Mouse (Mus musculus) heart, embryonic 16.5 days (tissue): ENCODE measurements around the gene E2f1. TPM values are rescaled to one million over a fixed set of nuclear protein-coding genes. Genes with fewer than 3 reads are reported as not detected.

Experiments
- ATAC-seq: fragments of 200-750 bp; cut with Nextera tagmentation; replicated peaks from 2 replicates; pipeline ENCODE4 v1.8.0; 2017; ENCODE audit warnings: moderate number of reproducible peaks; ENCODE audit not compliant: insufficient read depth, low FRiP score; ENCODE audit errors: extremely low read depth
- H3K27ac ChIP-seq: fragments of 300-500 bp; sonication (generic); 2 replicates; pipeline ENCODE4 v1.5.1; 2014; ENCODE audit warnings: mild to moderate bottlenecking, low read length, control low read depth, moderate library complexity
- H3K27me3 ChIP-seq: fragments of 300-500 bp; sonication (generic); 2 replicates; pipeline ENCODE4 v1.6.1; 2014; ENCODE audit warnings: low read length, mixed read lengths; ENCODE audit not compliant: control insufficient read depth, insufficient read depth
- H3K36me3 ChIP-seq: fragments of 300-500 bp; sonication (generic); 2 replicates; pipeline ENCODE4 v1.6.1; 2014; ENCODE audit not compliant: control insufficient read depth, insufficient read depth
- H3K4me1 ChIP-seq: fragments of 300-500 bp; sonication (generic); 2 replicates; pipeline ENCODE4 v1.6.1; 2014; ENCODE audit warnings: low read length, mixed read lengths; ENCODE audit not compliant: control insufficient read depth, insufficient read depth
- H3K4me2 ChIP-seq: fragments of 300-500 bp; sonication (generic); 2 replicates; pipeline ENCODE4 v1.6.1; 2014; ENCODE audit warnings: low read depth, mild to moderate bottlenecking, control low read depth, low read length
- H3K4me3 ChIP-seq: fragments of 300-500 bp; sonication (generic); 2 replicates; pipeline ENCODE4 v1.5.1; 2014; ENCODE audit warnings: mild to moderate bottlenecking, control low read depth, low read length
- H3K9ac ChIP-seq: fragments of 300-500 bp; sonication (generic); 2 replicates; pipeline ENCODE4 v1.6.1; 2014; ENCODE audit warnings: low read length, control low read depth
- H3K9me3 ChIP-seq: fragments of 300-500 bp; sonication (generic); replicated peaks from 2 replicates; pipeline ENCODE4 v1.6.1; 2016; ENCODE audit warnings: low read length; ENCODE audit not compliant: control insufficient read depth
- WGBS: fragments of 180-500 bp; shearing (Covaris S2); extraction: QIAGEN DNeasy Blood & Tissue Kit; methylation state at CpG from one replicate; pipeline ENCODE4 v1.1.7; 2014; 5-methylcytosine and 5-hydroxymethylcytosine counted together
- polyA plus RNA-seq: library from polyadenylated mRNA; unstranded; fragments of >200 nt; fragmentation: Nextera tagmentation; extraction: Ambion mirVana; gene quantifications from 2 replicates; pipeline ENCODE4 v1.2.1, GENCODE M21; 2015

The E2f1 gene
- polyA plus RNA-seq = 18.9 and 22.1 TPM in 2 replicates

DNA sequence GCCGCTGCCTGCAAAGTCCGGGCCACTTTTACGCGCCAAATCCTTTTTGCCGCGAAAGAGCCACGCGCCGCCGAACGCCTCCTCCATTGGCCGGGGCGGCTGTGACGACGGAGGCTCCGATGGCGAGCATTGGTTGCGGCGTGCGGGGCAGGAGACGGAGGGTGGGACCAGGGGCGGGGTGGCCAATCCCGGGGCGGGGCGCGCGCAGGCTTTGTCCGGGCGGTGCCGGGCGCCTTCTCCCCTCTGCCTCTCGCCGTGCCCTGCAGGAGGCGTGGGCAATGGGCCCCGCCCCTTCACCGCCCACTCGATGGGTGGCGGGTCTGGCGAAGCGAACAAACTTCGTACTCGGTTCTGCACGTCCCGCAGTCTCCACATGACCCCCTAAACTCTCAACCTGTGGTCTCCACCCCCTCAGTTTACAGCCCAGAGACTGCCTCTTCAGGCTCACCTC is at the start of gene E2f1:
Gene E2f1, minus strand, starts transcription at position 57 of the 451 bp plus-strand sequence.
- Histone ChIP-seq H3K9ac (peak within 1 kb of the TSS; percentile 79), H3K4me1 (peaks cover 25% of the 10 kb centered on the region), H3K9me3 (no peaks in the 10 kb centered on the region), H3K27ac (peak within 1 kb of the TSS; percentile 76), H3K27me3 (no peaks in the 10 kb centered on the region), H3K4me3 (peak within 1 kb of the TSS; percentile 77), H3K4me2 (peak within 1 kb of the TSS; percentile 84), H3K36me3 (no peaks in the 10 kb centered on the region)
- ATAC-seq = peak; percentile 96
- under 1% methylated on average over 44 of the region's 44 CpGs for WGBS

- no peak for ATAC-seq
Measured at GRCm38 (mm10) chr2:154617061-154617460, 47.4 kb upstream of the E2f1 start.

GRCm38 (mm10) chr2:154615674-154616073 is 46.0 kb upstream of the E2f1 start:
- Histone ChIP-seq H3K9ac (no peak overlapping the region), H3K36me3 (peaks cover 6% of the 10 kb centered on the region; the same call in 1 of the 2 replicates), H3K4me1 (peaks cover 20% of the 10 kb centered on the region), H3K27me3 (no peaks in the 10 kb centered on the region), H3K4me2 (0 out of 2 replicates have a peak overlapping the region, but pooled peaks have one; percentile 28), H3K9me3 (no peaks in the 10 kb centered on the region), H3K27ac (peak overlapping the region; percentile 51), H3K4me3 (no peak overlapping the region)
- ATAC-seq = no peak
- 64% methylated on average over 5 of the region's 5 CpGs for WGBS

More at GRCm38 (mm10) chr2:154617061-154617460, 47.4 kb upstream of the E2f1 start:
- Histone ChIP-seq H3K4me1 (peaks cover 20% of the 10 kb centered on the region), H3K4me3 (no peak overlapping the region), H3K36me3 (peaks cover 6% of the 10 kb centered on the region; the same call in 1 of the 2 replicates), H3K4me2 (no peak overlapping the region), H3K9ac (no peak overlapping the region), H3K27ac (peak overlapping the region; percentile 27; the same call in 1 of the 2 replicates), H3K9me3 (no peaks in the 10 kb centered on the region), H3K27me3 (no peaks in the 10 kb centered on the region)
- 74% methylated on average over 3 of the region's 3 CpGs for WGBS

DNA sequence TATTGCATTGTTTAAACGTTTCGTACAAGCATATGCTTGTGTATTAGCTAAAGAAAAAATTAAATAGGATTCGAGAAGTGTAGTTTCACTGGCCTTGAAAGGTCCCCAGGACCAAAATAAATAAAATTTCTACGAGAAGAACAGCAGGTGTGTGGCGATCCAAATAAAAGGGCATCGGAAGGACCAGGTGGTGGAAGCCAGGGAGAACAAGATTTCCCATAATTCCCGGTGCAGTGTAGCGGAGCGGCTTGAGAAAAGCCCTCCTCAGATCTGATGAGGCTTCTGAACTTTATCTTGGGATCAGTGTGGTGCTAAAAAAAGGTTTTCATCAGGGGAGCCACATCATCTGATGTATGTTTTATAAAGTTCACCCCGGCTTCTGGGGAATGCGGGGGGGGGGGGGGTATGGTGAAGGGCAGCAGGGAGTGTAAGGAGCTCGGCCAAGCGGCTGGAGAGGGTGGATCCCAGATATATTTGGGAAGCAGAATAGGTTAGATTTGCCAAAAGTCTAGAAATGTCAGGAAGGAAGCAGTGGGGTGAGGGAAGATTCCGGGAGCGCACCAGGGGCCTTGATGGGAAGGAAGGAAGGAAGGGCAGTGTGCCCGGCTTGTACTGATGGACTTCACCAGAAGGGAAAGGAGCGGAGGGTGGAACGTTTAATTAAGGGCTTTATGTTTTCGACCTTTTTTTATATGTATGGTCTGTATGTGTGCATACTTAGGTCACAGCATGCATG is 45.3 kb upstream of the E2f1 start:
- H3K27me3 ChIP-seq = no peaks in the 10 kb centered on the region
- H3K27ac ChIP-seq = peak overlapping the region; percentile 51
- WGBS = 63% methylated on average over 19 of the region's 19 CpGs
- H3K4me1 ChIP-seq = peaks cover 20% of the 10 kb centered on the region
- H3K9me3 ChIP-seq = no peaks in the 10 kb centered on the region
- peak overlapping the region; percentile 28 for H3K4me2 ChIP-seq
- H3K9ac ChIP-seq = no peak overlapping the region
- no peak for ATAC-seq
- H3K36me3 ChIP-seq = peaks cover 6% of the 10 kb centered on the region; the same call in 1 of the 2 replicates
- H3K4me3 ChIP-seq = peak overlapping the region; percentile 11; the same call in 1 of the 2 replicates

DNA sequence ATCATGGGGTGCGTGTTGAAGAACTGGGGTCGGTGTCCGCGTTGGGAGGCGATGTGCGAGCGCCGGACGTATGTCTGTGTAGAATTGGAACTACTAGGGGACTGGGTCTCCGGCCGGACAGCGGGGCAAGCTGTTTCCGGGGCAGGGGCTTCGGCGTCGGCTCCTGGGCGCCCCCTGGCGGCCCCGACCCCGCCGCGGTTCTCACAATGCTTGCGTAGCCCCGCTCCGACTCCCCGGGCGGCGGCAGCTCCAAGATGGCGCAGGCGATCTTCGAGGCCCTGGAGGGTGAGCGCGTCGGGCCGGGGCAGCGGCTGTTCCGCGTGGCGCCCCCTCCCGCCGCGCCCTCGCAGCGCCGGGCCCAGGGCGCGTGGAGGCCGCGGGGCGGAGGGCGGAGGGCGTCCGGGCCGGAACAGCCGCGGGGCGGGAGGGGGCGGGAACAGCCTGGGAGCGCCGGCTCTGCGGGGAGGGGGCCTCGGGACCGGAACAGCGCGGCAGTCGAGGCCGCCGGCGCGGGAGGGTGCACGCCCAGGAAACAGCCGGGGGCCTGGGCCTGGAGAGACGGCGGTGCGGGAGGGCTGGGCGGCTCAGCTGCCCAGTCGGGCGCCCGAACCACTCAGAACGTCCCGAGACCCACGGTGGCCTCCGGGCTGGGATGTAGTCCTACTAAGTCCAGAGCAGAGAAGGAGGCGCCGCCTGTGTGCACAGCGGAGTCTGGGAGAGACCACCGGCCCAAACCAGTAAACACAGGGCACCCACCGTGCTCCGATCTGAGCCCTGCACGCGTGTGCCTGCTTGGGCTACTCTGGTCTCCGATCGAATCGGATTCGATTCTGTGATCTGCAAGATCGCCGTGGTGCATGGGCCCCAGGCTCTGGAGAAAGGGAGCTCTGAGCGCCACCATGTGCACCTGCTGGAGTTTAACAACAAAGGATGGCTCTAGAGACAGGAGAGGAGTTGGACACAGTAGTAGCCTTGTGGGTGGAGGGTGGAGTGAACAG is 43.7 kb upstream of the E2f1 start, which contains the start of the genes Zfp341 and 4930519P11Rik:
Gene Zfp341, plus strand, starts transcription at position 180 of the 998 bp plus-strand sequence.
Gene 4930519P11Rik, minus strand, starts transcription at position 320 of the 998 bp plus-strand sequence.
- peak within 1 kb of the TSS; percentile 90 for H3K9ac ChIP-seq
- WGBS = under 1% methylated on average over 93 of the region's 98 CpGs
- no peaks in the 10 kb centered on the region for H3K9me3 ChIP-seq
- H3K4me2 ChIP-seq = peak within 1 kb of the TSS; percentile 71
- peaks cover 20% of the 10 kb centered on the region for H3K4me1 ChIP-seq
- peak within 1 kb of the TSS; percentile 97 for H3K27ac ChIP-seq
- no peaks in the 10 kb centered on the region for H3K27me3 ChIP-seq
- H3K36me3 ChIP-seq = 0 out of 2 replicates have a peak, but pooled peaks cover 2% of the 10 kb centered on the region
- peak within 1 kb of the TSS; percentile 73 for H3K4me3 ChIP-seq
- ATAC-seq = peak; percentile 90

DNA sequence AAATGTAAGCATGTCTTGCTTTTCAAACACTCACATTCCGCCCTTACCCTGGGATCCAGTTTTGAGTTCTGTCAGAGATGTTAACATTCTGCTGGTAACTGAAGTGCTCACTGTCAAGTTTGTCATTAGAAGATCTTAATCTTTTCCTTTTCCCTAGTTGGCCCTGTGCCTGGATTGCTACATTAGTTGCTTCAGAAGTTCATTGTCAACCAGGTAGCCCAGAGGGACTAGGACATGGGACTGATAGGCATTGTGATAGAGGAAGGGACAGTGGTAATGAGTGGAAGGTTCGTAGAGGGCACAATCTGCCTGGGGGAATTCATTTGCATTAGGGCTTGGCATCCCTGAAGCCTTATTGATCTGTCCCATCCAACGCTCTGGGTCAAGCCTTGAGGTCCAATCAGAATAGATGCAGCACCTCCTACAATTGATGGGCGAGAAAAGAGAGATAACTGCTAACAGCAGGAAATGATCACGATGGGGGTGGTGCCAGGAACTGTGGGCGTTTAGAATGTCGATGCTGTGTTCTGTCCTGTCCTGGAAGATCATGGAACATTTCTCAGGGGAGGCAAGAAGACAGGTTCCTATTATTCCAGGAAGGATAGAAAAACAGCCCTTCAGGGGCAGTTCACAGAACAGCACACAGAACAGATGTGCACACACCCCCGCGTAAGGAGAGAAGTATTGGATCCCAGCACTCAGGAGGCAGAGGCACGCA is 39.5 kb upstream of the E2f1 start:
- peaks cover 11% of the 10 kb centered on the region for H3K4me1 ChIP-seq
- H3K4me3 ChIP-seq = no peak overlapping the region
- H3K27ac ChIP-seq = no peak overlapping the region
- H3K27me3 ChIP-seq = no peaks in the 10 kb centered on the region
- no peaks in the 10 kb centered on the region for H3K9me3 ChIP-seq
- ATAC-seq = no peak
- WGBS = 50% methylated on average over 10 of the region's 10 CpGs
- H3K36me3 ChIP-seq = no peaks in the 10 kb centered on the region
- no peak overlapping the region for H3K9ac ChIP-seq
- H3K4me2 ChIP-seq = no peak overlapping the region

- H3K36me3 ChIP-seq = no peaks in the 10 kb centered on the region
- H3K9ac ChIP-seq = no peak overlapping the region
- H3K9me3 ChIP-seq = no peaks in the 10 kb centered on the region
- H3K27me3 ChIP-seq = no peaks in the 10 kb centered on the region
- no peak for ATAC-seq
- 77% methylated on average over 1 of the region's 1 CpGs for WGBS
- no peak overlapping the region for H3K4me3 ChIP-seq
- H3K4me2 ChIP-seq = no peak overlapping the region
- H3K4me1 ChIP-seq = peaks cover 10% of the 10 kb centered on the region
- H3K27ac ChIP-seq = no peak overlapping the region
Measured at GRCm38 (mm10) chr2:154606965-154607364, 37.3 kb upstream of the E2f1 start.

DNA sequence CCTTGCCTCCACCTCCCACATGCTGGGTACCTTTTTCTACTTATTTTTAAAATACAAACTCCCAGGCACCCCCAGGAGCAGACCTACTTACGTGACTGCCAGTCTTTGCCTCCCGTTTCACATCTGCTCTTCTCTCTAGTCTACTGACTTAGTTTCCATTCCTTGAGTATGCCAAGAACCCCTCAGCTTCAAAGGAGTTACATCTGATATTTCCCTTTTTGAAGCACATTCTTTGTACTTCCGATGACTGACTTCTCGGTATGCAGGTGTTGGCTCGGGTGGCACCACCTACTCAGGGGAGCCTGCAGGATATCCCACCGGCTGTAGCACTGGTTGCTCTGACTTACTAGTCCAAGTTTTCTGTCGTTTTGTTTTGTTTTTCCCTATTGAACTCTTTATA is 34.5 kb upstream of the E2f1 start:
- Histone ChIP-seq H3K4me2 (peak overlapping the region; percentile 77), H3K9me3 (no peaks in the 10 kb centered on the region), H3K4me3 (peak overlapping the region; percentile 84), H3K9ac (peak overlapping the region; percentile 53), H3K27ac (peak overlapping the region; percentile 71), H3K4me1 (peaks cover 10% of the 10 kb centered on the region), H3K36me3 (no peaks in the 10 kb centered on the region), H3K27me3 (no peaks in the 10 kb centered on the region)
- no peak for ATAC-seq
- 24% methylated on average over 7 of the region's 7 CpGs for WGBS
